Mouse (Mus musculus): ENCODE data around the gene Cts3. TPM values are rescaled to one million over a fixed set of nuclear protein-coding genes. Genes with fewer than 3 reads are reported as not detected.
"Not testable (repeated sequence)": the region's sequence is repeated elsewhere in the genome, so short reads cannot be mapped to it uniquely, and the experiment has no call there.

Cts3 gene
- total RNA-seq (2014; fragmentation: Nextera tagmentation) = not detected in 2 replicates
- not detected in 2 replicates for total RNA-seq (2017)

DNA sequence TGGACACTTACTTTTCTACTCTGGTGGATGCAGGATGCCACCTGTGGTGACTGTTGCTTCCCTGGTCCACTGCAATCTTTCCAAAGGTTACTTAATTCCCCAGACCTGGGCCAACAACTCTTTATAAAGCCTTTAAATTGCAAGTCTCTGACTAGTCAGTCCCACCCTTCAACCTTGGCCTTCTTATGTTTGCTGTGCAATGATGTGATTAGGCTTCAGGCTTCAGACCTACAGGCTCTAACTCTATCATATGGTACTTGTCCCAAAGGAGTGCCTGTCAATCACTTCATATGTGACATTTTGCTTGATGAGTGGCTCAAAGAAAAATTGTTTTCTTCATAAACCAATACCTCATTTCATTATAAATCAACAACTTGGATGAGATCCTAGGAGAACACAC, at the start of gene Cts3:
Gene Cts3, minus strand, starts transcription at position 101 of the 400 bp plus-strand sequence.
- no peak for ATAC-seq (replicated peaks; ENCODE audit: poor library complexity, severe bottlenecking)

DNA sequence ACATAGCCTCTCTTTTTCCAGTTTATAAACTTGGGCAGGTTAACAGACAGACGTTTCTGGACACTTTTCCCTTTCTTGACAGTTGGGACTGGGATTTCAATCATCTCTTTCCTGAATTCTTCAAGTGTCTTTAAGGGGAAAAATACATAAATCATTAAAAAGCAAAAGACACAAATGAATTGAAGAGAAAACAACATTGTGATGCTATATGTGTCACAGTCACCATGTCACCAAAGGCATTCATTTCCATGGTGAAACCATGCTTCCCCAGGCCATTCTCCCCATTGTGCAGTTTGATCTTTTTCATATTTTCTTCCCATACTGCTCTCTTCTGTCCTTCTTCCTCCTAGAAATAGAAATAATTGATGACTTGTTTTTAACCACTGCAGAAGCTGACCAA, 1.9 kb downstream of the Cts3 start, which contains the start of gene Gm49352:
Gene Gm49352, minus strand, starts transcription at position 101 of the 400 bp plus-strand sequence.
- ATAC-seq (replicated peaks; ENCODE audit: poor library complexity, severe bottlenecking) = not testable (repeated sequence)

DNA sequence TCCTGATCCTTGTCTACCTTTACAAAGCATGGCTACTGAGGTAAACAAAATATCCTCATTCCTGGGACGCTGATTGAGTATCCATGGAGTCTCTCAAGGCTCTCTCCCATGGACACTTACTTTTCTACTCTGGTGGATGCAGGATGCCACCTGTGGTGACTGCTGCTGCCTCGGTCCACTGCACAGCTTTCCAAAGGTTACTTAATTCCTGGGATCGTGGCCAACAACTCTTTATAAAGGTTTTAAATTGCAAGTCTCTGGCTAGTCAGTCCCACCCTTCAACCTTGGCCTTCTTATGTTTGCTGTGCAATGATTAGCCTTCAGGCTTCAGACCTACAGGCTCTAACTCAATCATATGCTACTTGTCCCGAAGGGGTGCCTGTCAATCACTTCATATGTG, 28.3 kb downstream of the Cts3 start, which contains the start of gene Ctsm:
Gene Ctsm, minus strand, starts transcription at position 209 of the 400 bp plus-strand sequence.
- no peak for ATAC-seq (replicated peaks; ENCODE audit: poor library complexity, severe bottlenecking)

Other genes starting within 250 kb of the Cts3 start
- gene Cts7, start 211.9 kb downstream of the Cts3 start, total RNA-seq (2014; fragmentation: Nextera tagmentation) = not detected in 2 replicates
- not detected in 2 replicates for gene Cts7, start 211.9 kb downstream of the Cts3 start, total RNA-seq (2017)
- gene Ctsm, start 28.3 kb downstream of the Cts3 start, total RNA-seq (2014; fragmentation: Nextera tagmentation) = not detected in 2 replicates
- not detected in 2 replicates for gene Ctsm, start 28.3 kb downstream of the Cts3 start, total RNA-seq (2017)
- not detected in 2 replicates for gene Gm49352, start 2.0 kb downstream of the Cts3 start, total RNA-seq (2014; fragmentation: Nextera tagmentation)
- gene Gm49352, start 2.0 kb downstream of the Cts3 start, total RNA-seq (2017) = not detected in 2 replicates

Data from granulocyte monocyte progenitor cell, adult 5-6 weeks (primary cell).